Mouse (Mus musculus) liver, embryonic 14.5 days (tissue): ENCODE measurements around the gene Itga10. TPM values are rescaled to one million over a fixed set of nuclear protein-coding genes. Genes with fewer than 3 reads are reported as not detected.
A peak's percentile ranks its signal among the peaks of the same experiment; 100 is the strongest.

Experiments used
- ATAC-seq: fragments of 200-750 bp; cut with Nextera tagmentation; 2 replicates; pipeline ENCODE4 v1.8.0; 2017; ENCODE audit warnings: moderate number of reproducible peaks, mild to moderate bottlenecking, moderate library complexity; ENCODE audit not compliant: insufficient read depth
- DNase-seq, 3 experiments: peaks; one replicate each; pipeline ENCODE4 v3.0.0-alpha.2; 2012 to 2013; ENCODE audit warnings: low read depth in 3 of 3, low spot score in 3 of 3
- H3K27ac ChIP-seq: fragments of 300-500 bp; sonication (generic); 2 replicates; pipeline ENCODE4 v1.5.1; 2014; ENCODE audit warnings: moderate library complexity, mild to moderate bottlenecking, control low read depth, inconsistent platforms
- H3K27me3 ChIP-seq: fragments of 300-500 bp; sonication (generic); 2 replicates; pipeline ENCODE4 v1.6.1; 2014; ENCODE audit warnings: mild to moderate bottlenecking, low read length, moderate library complexity; ENCODE audit not compliant: control insufficient read depth, insufficient read depth
- H3K36me3 ChIP-seq: fragments of 300-500 bp; sonication (generic); replicated peaks from 2 replicates; pipeline ENCODE4 v1.6.1; 2014; ENCODE audit warnings: low read depth; ENCODE audit not compliant: control insufficient read depth, insufficient read depth
- H3K4me1 ChIP-seq, 2 experiments: fragments of 200-500 bp in 1 of 2; fragments of 300-500 bp in 1 of 2; sonication (generic) in 1 of 2; replicated peaks; 2 replicates each; pipeline ENCODE4 v1.6.1; 2012 to 2014; ENCODE audit warnings: antibody characterized with exemption in 1 of 2, inconsistent platforms in 1 of 2, low read length in 1 of 2; ENCODE audit not compliant: control insufficient read depth in 2 of 2, insufficient read depth in 2 of 2
- H3K4me2 ChIP-seq: fragments of 300-500 bp; sonication (generic); 2 replicates; pipeline ENCODE4 v1.6.1; 2014; ENCODE audit warnings: low read depth, mild to moderate bottlenecking, control low read depth, moderate library complexity
- H3K4me3 ChIP-seq, 2 experiments: fragments of 200-500 bp in 1 of 2; fragments of 300-500 bp in 1 of 2; sonication (generic) in 1 of 2; 2 replicates each; pipeline ENCODE4 v1.5.1; 2012 to 2014; ENCODE audit warnings: low read depth in 2 of 2, low read length in 2 of 2, mild to moderate bottlenecking in 2 of 2, control low read depth in 1 of 2, inconsistent platforms in 1 of 2, moderate library complexity in 1 of 2; ENCODE audit not compliant: insufficient read depth in 1 of 2
- H3K9ac ChIP-seq: fragments of 300-500 bp; sonication (generic); replicated peaks from 2 replicates; pipeline ENCODE4 v1.6.1; 2014; ENCODE audit warnings: mild to moderate bottlenecking, control low read depth, moderate library complexity
- H3K9me3 ChIP-seq: fragments of 300-500 bp; sonication (generic); 2 replicates; pipeline ENCODE4 v1.6.1; 2016; ENCODE audit warnings: low read length, mixed read lengths; ENCODE audit not compliant: control insufficient read depth
- CTCF ChIP-seq: IDR thresholded peaks from 2 replicates; pipeline ENCODE4 v1.5.1; 2016; ENCODE audit warnings: antibody characterized with exemption, low read depth, control low read depth
- EP300 ChIP-seq: IDR thresholded peaks from 2 replicates; pipeline ENCODE4 v1.6.1; 2016; ENCODE audit warnings: antibody characterized with exemption, low read depth
- WGBS: fragments of 180-500 bp; shearing (Covaris S2); extraction: QIAGEN DNeasy Blood & Tissue Kit; methylation state at CpG from one replicate; pipeline ENCODE4 v1.1.7; 2014; ENCODE audit not compliant: insufficient replicate concordance; 5-methylcytosine and 5-hydroxymethylcytosine counted together
- polyA plus RNA-seq, 2 experiments: library from polyadenylated mRNA; depleted of rRNA in 1 of 2; stranded (reverse) in 1 of 2; unstranded in 1 of 2; fragments of >200 nt; fragmentation: Nextera tagmentation in 1 of 2; extraction: Ambion mirVana in 1 of 2; gene quantifications; 2 replicates each; pipeline versions ENCODE4 v1.2.1 to v1.2.3; 2012 to 2014

The Itga10 gene
- polyA plus RNA-seq, 2 experiments, result 0.05 to 0.47 TPM

- TF ChIP-seq CTCF (no peak), EP300 (no peak)
- DNase-seq (no peak), ATAC-seq (no peak)
- Histone ChIP-seq H3K4me2 (no peak overlapping the region), H3K4me1 (no peaks in the 10 kb centered on the region), H3K36me3 (no peaks in the 10 kb centered on the region), H3K9ac (no peak overlapping the region), H3K27me3 (no peaks in the 10 kb centered on the region), H3K27ac (no peak overlapping the region), H3K4me3 (no peak overlapping the region), H3K9me3 (no peaks in the 10 kb centered on the region)
- 78% methylated on average over 3 of the region's 3 CpGs for WGBS
Measured at GRCm38 (mm10) chr3:96617941-96618340, 27.4 kb upstream of the Itga10 start.

GRCm38 (mm10) chr3:96623201-96623600, 22.2 kb upstream of the Itga10 start:
- no peak overlapping the region for H3K27ac ChIP-seq
- 78% methylated on average over 4 of the region's 4 CpGs for WGBS
- H3K36me3 ChIP-seq, result no peaks in the 10 kb centered on the region; the same call in 1 of the 2 replicates
- no peak overlapping the region for H3K9ac ChIP-seq
- no peaks in the 10 kb centered on the region for H3K9me3 ChIP-seq
- no peaks in the 10 kb centered on the region for H3K27me3 ChIP-seq
- DNase-seq (no peak), ATAC-seq (no peak)
- H3K4me3 ChIP-seq, result no peak overlapping the region
- H3K4me2 ChIP-seq, result no peak overlapping the region
- no peaks in the 10 kb centered on the region for H3K4me1 ChIP-seq
- TF ChIP-seq CTCF, result no peak

- peaks cover 13 to 19% of the 10 kb centered on the region in 2 experiments for H3K4me1 ChIP-seq
- WGBS, result 1% methylated on average over 48 of the region's 48 CpGs
- ATAC-seq, result peak; percentile 96
- no peaks in the 10 kb centered on the region for H3K9me3 ChIP-seq
- peak within 1 kb of the TSS; percentile 87 for H3K9ac ChIP-seq
- H3K36me3 ChIP-seq, result peaks cover 16% of the 10 kb centered on the region
- peak within 1 kb of the TSS; percentile 96 for H3K4me2 ChIP-seq
- peak; percentile 97 to 98 (median 98) for DNase-seq
- H3K27me3 ChIP-seq, result no peaks in the 10 kb centered on the region
- no peak for TF ChIP-seq CTCF
- no peak for TF ChIP-seq EP300
- H3K27ac ChIP-seq, result peak within 1 kb of the TSS; percentile 60
- H3K4me3 ChIP-seq, result peak within 1 kb of the TSS; percentile 90 to 100
Measured at GRCm38 (mm10) chr3:96629729-96630600, 15.4 kb upstream of the Itga10 start, which contains the start of gene Rbm8a. Gene Rbm8a, plus strand, starts transcription at chr3:96629933.

- no peak for DNase-seq
- Histone ChIP-seq H3K9me3 (no peaks in the 10 kb centered on the region), H3K36me3 (peaks cover 16% of the 10 kb centered on the region), H3K4me2 (no peak overlapping the region), H3K9ac (no peak overlapping the region), H3K4me1 (peaks cover 21 to 27% of the 10 kb centered on the region in 2 experiments), H3K4me3 (no peak overlapping the region), H3K27ac (no peak overlapping the region), H3K27me3 (no peaks in the 10 kb centered on the region)
- TF ChIP-seq EP300, result no peak
- no peak for TF ChIP-seq CTCF
- ATAC-seq, result no peak
Measured at GRCm38 (mm10) chr3:96632058-96632457, 13.3 kb upstream of the Itga10 start.

GRCm38 (mm10) chr3:96634015-96634414, 11.4 kb upstream of the Itga10 start:
- Histone ChIP-seq H3K4me3 (no peak overlapping the region), H3K36me3 (peaks cover 16% of the 10 kb centered on the region), H3K27ac (no peak overlapping the region), H3K4me2 (no peak overlapping the region), H3K27me3 (no peaks in the 10 kb centered on the region), H3K4me1 (peaks cover 19 to 21% of the 10 kb centered on the region in 2 experiments), H3K9ac (no peak overlapping the region), H3K9me3 (no peaks in the 10 kb centered on the region)
- ATAC-seq, result no peak
- DNase-seq, result no peak
- TF ChIP-seq CTCF (no peak), EP300 (no peak)
- WGBS, result 43% methylated on average over 1 of the region's 1 CpGs
